Mouse (Mus musculus) cerebellum, adult 2 months (tissue): Measurements from ENCODE around the gene Gmds.

Experiments used
- CTCF ChIP-seq: fragments of 200-500 bp; IDR thresholded peaks from 2 replicates; pipeline ENCODE4 v1.5.1; 2011; ENCODE audit warnings: low read depth, mild to moderate bottlenecking, control low read depth, low read length, moderate library complexity, borderline replicate concordance; ENCODE audit not compliant: insufficient read depth
- POLR2A ChIP-seq: fragments of 200-500 bp; IDR thresholded peaks from 2 replicates; pipeline ENCODE4 v1.6.1; 2011; ENCODE audit warnings: low read length, control low read depth, borderline replicate concordance; ENCODE audit not compliant: insufficient read depth

DNA sequence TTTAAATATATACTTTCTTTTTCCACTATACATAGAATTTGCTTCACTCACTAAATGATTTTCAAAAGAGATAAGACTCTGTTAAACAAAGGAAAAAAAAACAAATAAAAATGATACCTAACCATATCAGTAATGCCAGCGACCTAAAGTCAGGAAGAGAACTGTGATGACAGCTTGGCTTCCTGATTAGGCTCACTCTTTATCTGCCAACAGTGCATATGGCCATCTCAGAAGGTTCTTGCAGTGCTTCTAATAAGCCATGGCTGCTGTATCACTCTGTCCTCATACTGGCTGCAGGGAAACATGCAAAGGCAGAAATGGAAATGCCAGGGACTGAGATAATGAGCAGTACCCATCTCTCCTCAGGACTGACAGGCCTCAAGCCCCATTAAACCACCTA, 192.6 kb downstream of the Gmds start:
- TF ChIP-seq CTCF (no peak), POLR2A (no peak)
